Mouse (Mus musculus) embryonic facial prominence, embryonic 10.5 days (tissue): ENCODE results near the gene Celf3. TPM values are rescaled to one million over a fixed set of nuclear protein-coding genes. Genes with fewer than 3 reads are reported as not detected.

ENCODE experiments used
- DNase-seq: peaks from one replicate; pipeline ENCODE4 v3.0.0-alpha.2; 2017; ENCODE audit warnings: low spot score
- H3K27ac ChIP-seq: fragments of 300-500 bp; sonication (generic); replicated peaks from 2 replicates; pipeline ENCODE4 v1.5.1; 2016; ENCODE audit warnings: mild to moderate bottlenecking
- H3K27me3 ChIP-seq: fragments of 300-500 bp; sonication (generic); replicated peaks from 2 replicates; pipeline ENCODE4 v1.6.1; 2016; ENCODE audit warnings: low read depth, mild to moderate bottlenecking; ENCODE audit not compliant: poor library complexity, severe bottlenecking
- H3K36me3 ChIP-seq: fragments of 300-500 bp; sonication (generic); replicated peaks from 2 replicates; pipeline ENCODE4 v1.6.1; 2016; ENCODE audit warnings: mild to moderate bottlenecking, moderate library complexity
- H3K4me1 ChIP-seq: fragments of 300-500 bp; sonication (generic); 2 replicates; pipeline ENCODE4 v1.6.1; 2016
- H3K4me3 ChIP-seq: fragments of 300-500 bp; sonication (generic); 2 replicates; pipeline ENCODE4 v1.5.1; 2016; ENCODE audit warnings: mild to moderate bottlenecking, moderate library complexity
- H3K9me3 ChIP-seq: fragments of 300-500 bp; sonication (generic); 2 replicates; pipeline ENCODE4 v1.6.1; 2016; ENCODE audit warnings: mild to moderate bottlenecking
- WGBS: fragments of 180-500 bp; shearing (Covaris S2); methylation state at CpG from one replicate; pipeline ENCODE4 v1.1.7; 2016; 5-methylcytosine and 5-hydroxymethylcytosine counted together
- polyA plus RNA-seq: library from polyadenylated mRNA; unstranded; fragments of >200 nt; fragmentation: Nextera tagmentation; extraction: Ambion mirVana; gene quantifications from 2 replicates; pipeline ENCODE4 v1.2.1, GENCODE M21; 2016

Gene Celf3
- 25.4 and 28.7 TPM in 2 replicates for polyA plus RNA-seq

DNA sequence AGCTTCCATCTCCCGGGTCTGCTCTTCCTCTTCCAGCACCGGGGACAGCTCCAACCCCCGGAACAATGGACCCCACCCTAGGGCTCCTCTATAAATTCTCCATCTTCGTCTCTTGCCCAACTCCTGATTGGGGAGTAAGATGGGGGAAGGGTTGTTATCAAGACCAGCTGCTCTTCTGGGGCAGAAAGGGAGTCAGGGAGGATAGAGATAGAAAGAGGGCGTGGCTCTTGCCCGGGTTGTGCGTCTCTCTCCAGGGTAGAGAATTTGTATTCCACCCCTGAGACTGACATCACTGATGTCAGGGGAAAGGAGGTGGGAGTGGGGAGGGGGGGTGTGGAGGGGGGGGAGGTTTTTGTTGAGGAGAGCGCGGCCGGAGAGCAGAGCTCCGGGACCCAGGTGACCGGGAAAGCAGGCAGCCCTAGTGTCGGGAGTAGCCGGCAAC is at the start of gene Celf3:
Gene Celf3 (plus strand): TSS at position 315 of the 442 bp plus-strand sequence.
- WGBS = 3% methylated on average over 14 of the region's 14 CpGs
- peak within 1 kb of the TSS; percentile 73 for H3K27ac ChIP-seq
- peaks cover 52% of the 10 kb centered on the region for H3K4me1 ChIP-seq

GRCm38 (mm10) chr3:94430980-94431379 is 47.1 kb upstream of the Celf3 start:
- H3K27ac ChIP-seq = no peak overlapping the region
- no peaks in the 10 kb centered on the region for H3K27me3 ChIP-seq
- WGBS = 79% methylated on average over 2 of the region's 2 CpGs
- no peak overlapping the region for H3K4me3 ChIP-seq
- H3K36me3 ChIP-seq = no peaks in the 10 kb centered on the region
- H3K4me1 ChIP-seq = no peaks in the 10 kb centered on the region
- no peak for DNase-seq
- H3K9me3 ChIP-seq = no peaks in the 10 kb centered on the region

More for the DNA sequence above, at the start of gene Celf3:
- Histone ChIP-seq H3K36me3 (no peaks in the 10 kb centered on the region), H3K9me3 (no peaks in the 10 kb centered on the region), H3K4me3 (peak within 1 kb of the TSS; percentile 55), H3K27me3 (peaks cover 39% of the 10 kb centered on the region)
- DNase-seq = peak; percentile 66

- Histone ChIP-seq H3K9me3 (no peaks in the 10 kb centered on the region), H3K36me3 (no peaks in the 10 kb centered on the region), H3K4me3 (no peak overlapping the region), H3K27me3 (no peaks in the 10 kb centered on the region), H3K27ac (no peak overlapping the region), H3K4me1 (no peaks in the 10 kb centered on the region)
- WGBS = 89% methylated on average over 2 of the region's 2 CpGs
- no peak for DNase-seq
Observed at GRCm38 (mm10) chr3:94434305-94434704, 43.8 kb upstream of the Celf3 start.

DNA sequence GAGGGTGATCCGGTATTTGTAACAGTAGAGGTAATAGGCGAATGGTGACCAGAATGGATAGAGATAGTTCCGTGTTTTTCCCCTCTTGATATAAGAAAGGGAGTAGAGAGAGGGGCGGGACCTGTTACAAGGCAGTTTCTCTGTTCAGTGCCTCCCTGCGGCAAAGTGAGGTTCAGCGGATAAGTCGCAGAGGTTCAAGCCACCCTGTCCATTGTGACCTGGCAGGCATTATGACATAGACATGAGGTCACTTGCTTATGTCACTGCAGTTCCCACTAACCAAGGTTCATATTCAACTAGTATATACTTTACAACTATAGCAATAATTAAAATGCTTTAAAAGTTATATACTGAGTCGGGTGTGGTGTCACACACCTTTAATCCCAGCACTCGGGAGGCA is 41.7 kb upstream of the Celf3 start:
- Histone ChIP-seq H3K4me1 (no peaks in the 10 kb centered on the region), H3K27me3 (no peaks in the 10 kb centered on the region), H3K27ac (no peak overlapping the region), H3K9me3 (no peaks in the 10 kb centered on the region), H3K36me3 (no peaks in the 10 kb centered on the region), H3K4me3 (no peak overlapping the region)
- WGBS = 81% methylated on average over 9 of the region's 9 CpGs
- DNase-seq = no peak

DNA sequence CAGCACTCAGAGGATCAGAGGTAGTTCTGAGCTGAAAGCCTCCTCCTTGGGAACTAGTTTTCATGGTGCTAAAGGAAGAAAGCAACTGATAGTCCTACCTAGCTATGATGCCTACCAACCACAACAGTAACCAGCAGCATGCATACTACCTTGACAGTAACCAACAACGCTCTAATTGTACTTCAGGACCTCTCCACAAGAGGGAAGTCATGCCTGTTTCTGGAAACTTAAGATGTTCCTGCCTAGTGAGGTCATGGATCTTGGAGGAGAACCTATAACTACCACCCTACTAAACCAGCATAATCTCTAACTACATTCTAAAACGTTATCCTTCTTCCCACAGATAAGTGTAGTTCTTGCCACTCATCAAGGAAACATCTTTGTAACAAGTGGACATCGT is 36.9 kb upstream of the Celf3 start:
- H3K4me3 ChIP-seq = no peak overlapping the region
- no peak for DNase-seq
- no peaks in the 10 kb centered on the region for H3K27me3 ChIP-seq
- peaks cover 18% of the 10 kb centered on the region for H3K36me3 ChIP-seq
- no peaks in the 10 kb centered on the region for H3K9me3 ChIP-seq
- 45% methylated on average over 3 of the region's 3 CpGs for WGBS
- peaks cover 10% of the 10 kb centered on the region for H3K4me1 ChIP-seq
- no peak overlapping the region for H3K27ac ChIP-seq

DNA sequence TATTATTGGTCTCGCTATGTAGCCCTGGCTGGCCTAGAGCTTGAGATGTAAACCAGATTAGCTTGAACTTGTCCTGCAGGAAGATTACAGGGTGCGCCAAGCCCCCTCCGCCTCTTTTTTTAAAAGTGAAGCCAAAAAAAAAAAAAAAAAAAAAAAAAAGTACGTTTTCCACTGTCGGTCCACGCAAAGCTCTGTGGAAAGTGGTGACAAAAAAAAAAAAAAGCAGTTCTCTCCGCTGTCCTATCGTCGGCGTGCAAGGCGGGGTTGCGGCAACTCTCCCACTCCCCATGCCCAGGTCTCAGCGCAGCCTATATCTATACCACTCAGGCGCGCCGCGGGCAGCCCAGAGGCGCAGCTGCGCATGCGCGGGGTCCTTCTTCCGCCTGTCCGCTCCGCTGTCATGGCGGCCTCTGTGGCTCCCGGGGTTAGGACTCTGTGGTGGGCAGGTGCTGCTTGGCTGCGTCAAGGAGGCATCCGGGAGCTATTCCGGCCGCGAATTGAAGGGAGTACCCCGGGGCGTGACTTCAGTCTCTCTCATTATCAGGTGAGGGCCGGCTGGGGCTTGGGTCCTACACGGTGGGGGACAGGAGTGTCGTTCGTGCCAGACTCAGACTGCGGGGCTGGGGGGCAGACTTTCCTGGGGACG is 35.0 kb upstream of the Celf3 start, which contains the start of gene Mrpl9:
Gene Mrpl9 (plus strand): TSS at position 368 of the 646 bp plus-strand sequence.
- Histone ChIP-seq H3K9me3 (no peaks in the 10 kb centered on the region), H3K36me3 (peaks cover 37% of the 10 kb centered on the region), H3K4me3 (peak within 1 kb of the TSS; percentile 99), H3K27ac (peak within 1 kb of the TSS; percentile 90), H3K27me3 (no peaks in the 10 kb centered on the region), H3K4me1 (peaks cover 10% of the 10 kb centered on the region)
- under 1% methylated on average over 39 of the region's 39 CpGs for WGBS
- DNase-seq = peak; percentile 97

DNA sequence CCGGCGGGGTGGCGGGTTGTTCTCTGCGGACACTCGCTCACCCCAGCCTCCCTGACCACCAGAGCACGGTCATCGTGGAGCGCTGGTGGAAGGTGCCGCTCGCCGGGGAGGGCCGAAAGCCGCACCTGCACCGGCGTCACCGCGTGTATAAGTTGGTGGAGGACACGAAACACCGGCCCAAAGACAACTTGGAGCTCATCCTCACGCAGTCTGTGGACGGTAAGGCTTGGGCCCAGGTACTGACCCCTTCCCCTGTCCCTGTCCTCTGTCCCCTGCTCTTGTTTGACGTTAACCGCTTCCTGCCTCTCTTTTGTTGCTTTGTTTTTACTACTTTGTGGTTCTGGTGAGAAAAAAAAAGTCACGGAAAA is 34.5 kb upstream of the Celf3 start, which contains the start of gene Oaz3:
Gene Oaz3 (minus strand): TSS at position 319 of the 368 bp plus-strand sequence.
- no peak for DNase-seq
- H3K9me3 ChIP-seq = no peaks in the 10 kb centered on the region
- no peaks in the 10 kb centered on the region for H3K27me3 ChIP-seq
- peaks cover 42% of the 10 kb centered on the region for H3K36me3 ChIP-seq
- H3K27ac ChIP-seq = peak within 1 kb of the TSS; percentile 90
- WGBS = under 1% methylated on average over 24 of the region's 24 CpGs
- peaks cover 10% of the 10 kb centered on the region for H3K4me1 ChIP-seq
- peak within 1 kb of the TSS; percentile 99 for H3K4me3 ChIP-seq

- H3K4me1 ChIP-seq = peaks cover 2% of the 10 kb centered on the region
- H3K9me3 ChIP-seq = no peaks in the 10 kb centered on the region
- DNase-seq = no peak
- H3K36me3 ChIP-seq = peaks cover 58% of the 10 kb centered on the region
- no peak overlapping the region for H3K27ac ChIP-seq
- WGBS = 92% methylated on average over 2 of the region's 2 CpGs
- H3K4me3 ChIP-seq = no peak overlapping the region
- no peaks in the 10 kb centered on the region for H3K27me3 ChIP-seq
Observed at GRCm38 (mm10) chr3:94449377-94449776, 28.7 kb upstream of the Celf3 start.

GRCm38 (mm10) chr3:94456529-94457000 is 21.5 kb upstream of the Celf3 start:
- 2% methylated on average over 12 of the region's 12 CpGs for WGBS
- Histone ChIP-seq H3K27ac (no peak overlapping the region), H3K4me3 (peak overlapping the region; percentile 44), H3K36me3 (no peaks in the 10 kb centered on the region), H3K27me3 (peaks cover 11% of the 10 kb centered on the region), H3K4me1 (peaks cover 4% of the 10 kb centered on the region; the same call in 1 of the 2 replicates), H3K9me3 (no peaks in the 10 kb centered on the region)
- peak; percentile 91 for DNase-seq

DNA sequence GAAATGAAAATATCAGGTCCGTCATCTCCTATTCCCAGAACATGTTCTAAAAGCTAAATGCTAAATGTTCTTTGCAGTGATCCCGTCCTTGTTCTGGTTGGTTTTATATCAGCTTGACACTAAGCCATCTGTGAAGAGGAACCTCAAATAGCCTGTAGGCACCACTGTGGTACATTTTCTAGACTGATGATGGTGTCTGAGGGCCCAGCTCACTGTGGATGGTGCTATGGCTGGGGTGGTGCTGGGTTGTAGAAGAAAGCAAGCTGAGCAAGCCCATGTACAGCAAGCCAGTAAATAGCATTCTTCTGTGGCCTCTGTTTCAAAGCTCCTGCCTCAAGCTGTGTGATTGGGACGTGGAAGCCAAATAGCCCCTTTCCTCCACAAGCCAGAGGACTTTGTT is 21.0 kb upstream of the Celf3 start:
- peaks cover 11% of the 10 kb centered on the region for H3K27me3 ChIP-seq
- H3K9me3 ChIP-seq = no peaks in the 10 kb centered on the region
- 78% methylated on average over 3 of the region's 3 CpGs for WGBS
- no peaks in the 10 kb centered on the region for H3K36me3 ChIP-seq
- H3K4me3 ChIP-seq = peak overlapping the region; percentile 44; the same call in 1 of the 2 replicates
- peaks cover 4% of the 10 kb centered on the region; the same call in 1 of the 2 replicates for H3K4me1 ChIP-seq
- no peak for DNase-seq
- no peak overlapping the region for H3K27ac ChIP-seq

- H3K36me3 ChIP-seq = no peaks in the 10 kb centered on the region
- no peak overlapping the region for H3K27ac ChIP-seq
- peaks cover 15% of the 10 kb centered on the region for H3K4me1 ChIP-seq
- WGBS = 92% methylated on average over 2 of the region's 2 CpGs
- H3K9me3 ChIP-seq = no peaks in the 10 kb centered on the region
- H3K4me3 ChIP-seq = no peak overlapping the region
- peaks cover 11% of the 10 kb centered on the region for H3K27me3 ChIP-seq
- DNase-seq = no peak
Observed at GRCm38 (mm10) chr3:94459834-94460233, 18.3 kb upstream of the Celf3 start.

DNA sequence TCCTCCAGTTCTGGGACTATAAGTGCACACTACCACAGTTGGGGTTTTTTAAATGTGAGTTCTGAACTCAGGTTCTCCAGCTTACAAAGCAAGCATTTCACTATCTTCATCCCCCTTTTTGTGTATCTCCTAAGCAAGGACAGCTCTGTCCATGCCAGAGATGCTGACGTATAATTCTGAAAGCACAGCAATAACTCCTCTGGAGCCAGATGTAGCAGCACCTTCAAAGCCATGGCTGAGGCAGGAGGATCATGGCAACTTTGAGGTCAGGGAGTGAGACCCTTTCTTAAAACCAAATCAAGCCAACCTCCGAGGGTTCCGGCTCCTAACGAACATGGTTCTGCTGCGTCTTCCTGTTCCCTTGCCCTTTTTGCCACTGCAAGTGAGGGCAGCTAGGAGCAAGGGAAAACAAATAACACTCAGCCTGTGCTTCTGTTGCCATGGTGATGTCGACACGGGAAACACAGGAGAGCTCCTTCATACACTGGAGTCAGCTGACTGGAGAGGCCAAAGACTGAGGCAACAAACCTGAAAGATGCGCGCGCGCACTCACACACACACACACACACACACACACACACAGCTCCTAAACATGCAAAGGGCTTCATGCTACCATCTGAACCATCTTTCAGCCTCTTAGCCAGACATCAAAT is 14.0 kb upstream of the Celf3 start:
- Histone ChIP-seq H3K4me1 (peaks cover 20% of the 10 kb centered on the region), H3K27me3 (no peaks in the 10 kb centered on the region), H3K9me3 (no peaks in the 10 kb centered on the region), H3K36me3 (no peaks in the 10 kb centered on the region), H3K4me3 (no peak overlapping the region), H3K27ac (peak overlapping the region; percentile 19; the same call in 1 of the 2 replicates)
- whole genome bisulfite sequencing = 58% methylated on average over 11 of the region's 11 CpGs
- DNase-seq = peak; percentile 57
